Mouse (Mus musculus) urinary bladder, postnatal 36 days (tissue): Measurements from ENCODE around the gene Ugt1a5.
A peak's percentile ranks its signal among the peaks of the same experiment; 100 is the strongest.

ENCODE experiments used
- DNase-seq, 2 experiments: peaks; one replicate each; pipeline ENCODE4 v3.0.0; 2022; ENCODE audit warnings: low spot score in 2 of 2, mixed read lengths in 1 of 2

The Ugt1a5 gene

GRCm38 (mm10) chr1:88240072-88240471 is 74.3 kb downstream of the Ugt1a5 start:
- no peak for DNase-seq

GRCm38 (mm10) chr1:88240579-88240978 is 74.8 kb downstream of the Ugt1a5 start:
- DNase-seq = no peak

- DNase-seq = no peak
These were observed 78.0 kb downstream of the Ugt1a5 start for GRCm38 (mm10) chr1:88243861-88244260.

GRCm38 (mm10) chr1:88245881-88246280 is 80.1 kb downstream of the Ugt1a5 start:
- DNase-seq = no peak

GRCm38 (mm10) chr1:88246386-88246785 is 80.6 kb downstream of the Ugt1a5 start:
- no peak for DNase-seq

GRCm38 (mm10) chr1:88247660-88248059 is 81.8 kb downstream of the Ugt1a5 start:
- DNase-seq = no peak

- DNase-seq = no peak
These were observed 82.8 kb downstream of the Ugt1a5 start for GRCm38 (mm10) chr1:88248658-88249057.

- no peak for DNase-seq
These were observed 83.8 kb downstream of the Ugt1a5 start for GRCm38 (mm10) chr1:88249596-88249995.

- DNase-seq = no peak
These were observed 84.2 kb downstream of the Ugt1a5 start for GRCm38 (mm10) chr1:88250023-88250422.

- DNase-seq = no peak
These were observed 87.3 kb downstream of the Ugt1a5 start for GRCm38 (mm10) chr1:88253106-88253505.

- no peak for DNase-seq
These were observed 87.7 kb downstream of the Ugt1a5 start for GRCm38 (mm10) chr1:88253540-88253939.

GRCm38 (mm10) chr1:88254793-88255465 is 89.1 kb downstream of the Ugt1a5 start:
- no peak for DNase-seq

- no peak for DNase-seq
These were observed 89.7 kb downstream of the Ugt1a5 start for GRCm38 (mm10) chr1:88255466-88255857.

GRCm38 (mm10) chr1:88255989-88256754 is 90.4 kb downstream of the Ugt1a5 start:
- DNase-seq = no peak

- no peak for DNase-seq
These were observed 91.3 kb downstream of the Ugt1a5 start for GRCm38 (mm10) chr1:88256886-88257663.

GRCm38 (mm10) chr1:88257681-88258080 is 91.9 kb downstream of the Ugt1a5 start:
- no peak for DNase-seq

GRCm38 (mm10) chr1:88258361-88258760 is 92.5 kb downstream of the Ugt1a5 start:
- DNase-seq = no peak

GRCm38 (mm10) chr1:88258881-88259642 is 93.2 kb downstream of the Ugt1a5 start:
- peak; percentile 84 to 85 for DNase-seq

GRCm38 (mm10) chr1:88259643-88260024 is 93.8 kb downstream of the Ugt1a5 start:
- no peak for DNase-seq

- DNase-seq = no peak
These were observed 94.3 kb downstream of the Ugt1a5 start for GRCm38 (mm10) chr1:88260114-88260513.

GRCm38 (mm10) chr1:88260604-88261377 is 95.0 kb downstream of the Ugt1a5 start:
- DNase-seq = no peak
